Mouse (Mus musculus): ENCODE measurements around the gene B3gnt2.

Gene B3gnt2

DNA sequence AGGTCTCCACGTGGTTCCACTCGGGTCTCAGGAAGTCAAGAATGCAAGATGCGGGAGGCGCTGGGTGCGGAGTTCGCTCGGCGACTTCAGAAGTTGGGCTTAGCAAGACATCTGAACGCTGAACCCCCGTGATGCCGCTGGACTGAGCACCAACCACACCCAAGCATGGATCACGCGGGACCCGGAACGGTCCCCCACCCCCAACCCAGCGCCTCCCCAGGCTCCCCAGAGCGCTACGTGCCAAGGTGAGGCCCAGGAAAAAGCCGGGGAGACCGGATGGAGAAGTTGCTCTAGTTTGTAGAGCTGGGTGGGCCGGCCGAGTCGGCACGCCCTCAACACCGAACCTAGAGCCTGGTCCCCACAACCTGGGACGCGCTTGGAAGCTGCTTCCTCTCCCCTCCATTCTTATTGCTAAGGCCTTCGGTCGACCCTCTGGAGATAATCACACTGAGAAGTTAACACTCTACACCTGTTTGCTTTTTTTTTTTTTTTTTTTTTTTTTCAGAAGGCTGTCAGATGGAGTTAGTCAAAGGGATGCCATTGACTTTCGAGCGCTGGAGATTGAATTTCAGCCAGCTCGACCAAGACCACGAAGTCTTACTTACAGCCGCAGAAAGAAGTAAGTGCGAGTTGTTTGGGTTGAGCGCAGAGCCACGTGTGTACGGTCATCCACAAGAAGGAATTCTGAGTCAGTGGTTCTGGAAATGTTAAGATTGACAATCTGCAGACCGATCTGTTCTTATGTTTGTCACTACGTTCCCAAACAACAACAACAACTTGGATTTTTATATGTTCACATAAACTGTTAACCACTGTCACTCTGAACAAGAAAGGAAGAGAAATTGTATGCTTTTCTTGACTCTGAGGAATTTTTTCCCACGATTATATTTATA lies at the start of gene B3gnt2:
TSS of gene B3gnt2 (minus strand) at position 627 of the 893 bp plus-strand sequence.
- no peak for DNase-seq (ENCODE audit: low read depth, low spot score)

DNA sequence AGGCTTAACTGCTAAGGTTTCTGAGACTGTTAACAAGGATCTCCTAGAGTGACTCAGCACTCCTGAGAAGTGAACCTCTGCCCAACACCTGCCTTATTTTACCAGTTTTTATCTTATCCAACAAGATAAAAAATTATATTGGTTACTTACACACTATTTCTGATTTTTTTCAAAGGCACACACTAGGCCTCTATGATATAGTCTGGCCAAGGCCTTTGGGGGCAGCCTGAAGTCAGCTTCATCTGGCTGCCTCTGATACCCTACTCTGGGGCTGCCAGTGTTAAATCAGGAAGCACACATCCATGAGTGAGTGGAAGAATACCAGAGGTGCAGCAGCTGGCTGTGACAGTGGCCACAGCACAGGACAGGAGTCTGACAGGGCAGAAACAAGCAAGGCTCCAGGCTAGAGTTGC lies 45.7 kb upstream of the B3gnt2 start:
- DNase-seq (ENCODE audit: low read depth, low spot score) = no peak

DNA sequence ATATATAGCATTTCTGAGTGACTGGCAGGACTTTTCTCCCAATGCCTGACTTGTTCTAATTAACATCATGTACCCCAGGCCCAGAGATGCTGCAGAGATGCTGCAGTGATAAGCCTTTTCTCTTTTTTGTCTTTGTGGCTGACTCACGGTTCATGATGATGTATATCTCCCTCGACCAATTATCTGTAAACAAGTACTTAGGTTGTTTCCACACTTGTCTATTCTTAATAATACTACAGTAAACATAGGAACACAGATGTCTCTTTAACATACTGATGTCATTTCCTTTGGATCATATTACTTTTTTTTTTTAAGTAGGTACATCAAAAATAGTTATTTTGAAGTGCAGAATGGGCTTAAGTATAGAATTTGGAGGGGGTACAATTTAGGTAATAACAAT lies 42.2 kb upstream of the B3gnt2 start:
- DNase-seq (ENCODE audit: low read depth, low spot score) = no peak

DNA sequence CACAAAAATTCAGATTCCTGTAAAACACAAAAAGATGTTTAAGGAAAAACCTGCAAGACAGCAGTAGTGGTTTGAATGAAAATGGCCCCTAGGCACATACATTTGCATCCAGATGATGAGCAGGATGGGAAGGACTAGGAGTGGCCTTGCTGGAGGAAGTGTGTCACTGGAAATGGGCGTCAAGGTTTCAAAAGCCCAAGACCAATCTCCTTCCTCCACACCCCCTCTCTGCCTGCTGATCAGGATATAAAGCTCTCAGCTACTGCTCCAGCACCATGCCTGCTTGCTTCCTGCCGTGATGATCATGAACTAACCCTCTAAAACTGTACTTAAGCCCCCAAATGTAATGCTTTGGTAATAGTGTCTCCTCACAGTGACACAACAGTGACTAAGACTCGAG lies 39.3 kb upstream of the B3gnt2 start:
- no peak for DNase-seq (ENCODE audit: low read depth, low spot score)

DNA sequence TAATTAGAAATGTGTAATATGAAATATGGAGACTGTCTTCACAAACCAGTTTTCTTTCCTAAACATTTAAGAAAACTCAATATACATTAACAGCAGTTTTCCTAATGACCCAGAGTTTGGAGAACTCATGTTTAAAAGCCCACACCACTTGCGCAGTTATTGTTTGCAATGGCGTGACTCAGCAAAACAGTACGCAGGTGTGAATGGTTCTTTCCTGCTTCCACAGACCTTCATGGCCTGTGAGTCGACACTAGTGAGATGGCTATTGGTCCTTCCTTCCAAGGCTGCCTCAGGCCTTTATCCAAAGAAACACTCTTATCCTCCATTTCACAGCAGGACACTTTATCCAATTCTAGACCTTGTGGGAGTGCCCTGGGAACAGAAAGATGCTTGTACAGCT lies 36.9 kb upstream of the B3gnt2 start:
- DNase-seq (ENCODE audit: low read depth, low spot score) = no peak

DNA sequence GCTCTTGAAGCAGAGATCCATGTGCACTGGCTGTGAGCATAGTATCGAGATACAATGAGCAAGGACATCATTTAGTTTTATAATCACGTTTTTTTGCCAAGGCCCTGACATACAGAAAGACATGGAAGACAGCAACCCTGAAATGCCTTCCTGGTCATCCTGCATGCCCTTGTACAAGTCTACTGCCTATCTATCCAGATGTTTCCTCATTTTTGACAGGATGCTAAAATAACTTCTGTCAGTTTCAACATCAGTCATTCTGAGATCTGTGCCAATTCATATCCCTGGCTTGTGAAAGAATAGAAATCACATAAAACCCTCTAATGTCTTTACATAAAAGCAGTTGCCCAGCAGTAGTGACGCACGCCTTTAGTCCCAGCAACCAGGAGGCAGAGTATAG lies 36.4 kb upstream of the B3gnt2 start:
- DNase-seq (ENCODE audit: low read depth, low spot score) = no peak

DNA sequence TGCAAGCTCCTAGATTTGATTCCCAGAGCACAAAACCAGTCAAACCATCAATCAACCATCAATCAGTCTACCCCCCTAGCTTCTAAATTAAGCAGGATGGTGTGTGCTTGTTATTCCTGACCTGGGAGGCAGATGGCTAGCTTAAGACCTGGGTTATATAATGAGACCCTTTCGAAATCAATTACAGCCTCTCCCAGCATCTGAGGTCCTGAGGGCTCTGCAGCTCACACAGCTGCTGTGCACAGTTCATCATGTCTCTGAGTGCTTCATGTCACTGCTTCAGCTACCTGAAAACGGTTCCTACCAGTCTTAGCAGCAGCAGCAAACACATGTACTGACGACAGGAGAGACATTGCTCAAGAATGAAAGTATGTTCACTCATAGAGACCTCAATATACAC lies 32.3 kb upstream of the B3gnt2 start:
- DNase-seq (ENCODE audit: low read depth, low spot score) = no peak

DNA sequence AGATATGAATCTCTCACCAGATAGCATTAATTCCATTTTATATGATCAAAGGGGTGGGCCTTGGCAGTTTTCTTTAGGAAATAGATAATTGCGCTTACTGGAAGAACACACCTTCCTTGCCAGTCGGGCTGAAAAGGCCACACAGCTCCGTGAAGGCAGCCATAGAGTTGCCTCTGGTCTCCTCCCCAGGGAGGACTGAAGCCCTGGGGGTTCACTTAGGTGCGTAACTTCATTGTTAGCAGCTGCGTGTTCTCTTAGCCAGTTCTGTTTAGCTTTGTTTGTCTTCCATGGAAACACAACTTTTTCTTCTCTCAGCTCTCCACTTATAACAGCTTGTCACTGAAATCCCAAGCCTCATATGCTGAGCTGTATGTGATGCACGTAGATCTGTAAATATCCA lies 31.7 kb upstream of the B3gnt2 start:
- DNase-seq (ENCODE audit: low read depth, low spot score) = no peak

DNA sequence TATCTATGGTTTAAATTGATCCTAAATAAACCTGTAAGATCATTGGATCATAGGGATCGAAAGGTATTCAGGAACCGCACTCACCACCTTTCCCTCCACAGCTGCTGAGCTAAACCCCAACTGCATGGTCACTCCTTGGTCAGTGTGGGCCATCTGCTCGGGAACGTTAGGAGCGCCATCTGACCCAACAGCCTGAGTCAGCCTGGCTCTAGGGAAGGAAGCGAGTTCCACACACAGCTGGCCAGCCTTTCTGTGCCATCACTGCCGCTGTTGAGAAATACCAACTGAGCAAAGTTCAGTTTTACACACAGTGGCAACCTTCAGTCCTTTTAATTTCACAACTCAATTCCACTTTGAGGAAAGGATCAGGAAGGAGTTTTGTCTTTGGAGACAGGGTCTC lies 31.1 kb upstream of the B3gnt2 start:
- no peak for DNase-seq (ENCODE audit: low read depth, low spot score)

DNA sequence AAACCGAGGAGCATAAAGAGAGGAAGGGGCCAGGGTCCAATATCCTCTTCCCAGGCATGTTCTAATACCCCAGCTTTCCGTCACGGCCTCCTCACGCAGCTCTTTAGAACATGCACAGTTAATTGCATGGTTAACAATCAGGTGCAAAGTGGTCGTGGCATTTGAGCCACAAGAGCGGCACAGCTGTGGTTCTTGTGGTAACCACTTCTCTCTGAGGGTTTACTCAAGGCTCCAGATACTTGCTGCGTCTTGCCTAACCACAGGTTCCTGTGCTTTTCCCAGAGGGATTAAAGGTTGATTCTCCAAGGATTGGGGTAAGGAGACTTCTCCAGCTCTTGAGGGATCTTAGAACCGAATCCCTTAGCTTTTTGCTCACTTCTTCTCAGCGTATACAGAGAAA lies 30.5 kb upstream of the B3gnt2 start:
- DNase-seq (ENCODE audit: low read depth, low spot score) = no peak

DNA sequence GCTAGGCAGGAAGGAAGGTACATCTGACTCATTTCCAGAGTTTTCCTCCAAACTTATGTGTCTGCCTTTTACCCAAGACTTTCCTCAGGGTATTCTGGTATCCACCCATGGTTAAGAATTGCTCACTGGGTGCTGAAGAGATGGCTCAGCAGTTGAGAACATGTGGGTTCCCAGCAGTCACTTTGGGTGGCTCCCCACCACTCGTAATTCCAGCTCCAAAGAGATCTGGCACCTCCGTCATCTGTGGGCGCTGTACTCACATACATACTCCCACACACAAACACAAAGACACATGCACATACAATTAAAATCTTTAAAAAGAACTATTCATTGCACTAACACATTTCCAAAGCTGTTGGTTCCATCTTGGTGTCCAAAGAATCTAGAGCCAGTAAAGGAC lies 28.5 kb upstream of the B3gnt2 start:
- no peak for DNase-seq (ENCODE audit: low read depth, low spot score)

DNA sequence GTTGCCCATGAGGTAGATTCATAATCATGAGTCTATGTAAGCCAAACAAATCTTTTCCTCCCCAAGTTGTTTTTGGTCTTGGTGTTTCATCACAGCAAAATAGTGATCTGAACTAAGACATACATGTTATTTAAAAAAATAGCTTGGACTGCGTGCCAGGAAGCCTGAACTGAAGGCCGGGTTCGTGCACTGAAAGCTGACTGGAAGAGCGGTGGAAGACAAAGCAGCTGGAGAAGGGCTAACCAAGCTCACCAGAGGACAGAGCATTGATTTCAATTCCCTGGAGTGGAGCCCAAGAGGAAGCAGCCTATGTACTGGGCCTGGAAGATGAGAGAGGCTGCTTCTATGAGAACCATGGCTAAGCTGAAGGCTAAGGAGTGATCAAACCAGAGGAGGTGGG lies 26.2 kb upstream of the B3gnt2 start:
- no peak for DNase-seq (ENCODE audit: low read depth, low spot score)

DNA sequence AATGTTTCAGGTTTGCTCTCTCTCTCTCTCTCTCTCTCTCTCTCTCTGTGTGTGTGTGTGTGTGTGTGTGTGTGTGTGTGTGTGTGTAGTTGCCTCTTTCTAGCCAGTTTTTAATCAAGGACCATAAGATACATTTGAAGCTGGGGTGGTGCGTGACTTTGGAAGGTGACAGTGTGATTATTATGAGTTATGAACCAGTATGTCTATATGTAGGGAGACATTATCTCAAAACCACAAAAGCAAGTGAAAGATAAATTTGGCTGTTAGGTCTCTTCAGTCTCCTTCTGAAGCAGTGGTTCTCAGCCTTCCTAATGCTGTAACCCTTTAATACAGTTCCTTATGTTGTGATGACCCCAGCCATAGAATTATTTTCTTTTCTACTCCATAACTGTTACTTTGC lies 24.6 kb upstream of the B3gnt2 start:
- DNase-seq (ENCODE audit: low read depth, low spot score) = no peak

DNA sequence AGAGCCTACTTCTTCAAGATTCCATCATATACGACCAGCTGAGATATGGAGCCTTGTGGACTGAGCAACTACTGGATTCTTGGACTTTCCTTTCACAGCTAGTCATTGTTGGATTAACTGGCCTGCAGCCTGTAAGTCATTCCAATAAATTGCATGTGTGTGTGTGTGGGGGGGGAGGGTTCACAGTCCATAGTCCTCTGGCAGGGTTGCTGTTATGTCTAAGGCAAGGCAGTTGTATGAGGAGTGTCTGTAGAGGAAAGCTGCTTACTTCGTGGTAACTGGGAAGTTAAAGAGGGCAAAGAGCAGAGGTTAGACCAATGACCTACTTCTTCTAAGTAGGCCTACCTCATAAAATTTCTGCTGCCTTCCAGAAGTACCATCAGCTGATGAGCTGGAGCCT lies 22.9 kb upstream of the B3gnt2 start:
- DNase-seq (ENCODE audit: low read depth, low spot score) = no peak

DNA sequence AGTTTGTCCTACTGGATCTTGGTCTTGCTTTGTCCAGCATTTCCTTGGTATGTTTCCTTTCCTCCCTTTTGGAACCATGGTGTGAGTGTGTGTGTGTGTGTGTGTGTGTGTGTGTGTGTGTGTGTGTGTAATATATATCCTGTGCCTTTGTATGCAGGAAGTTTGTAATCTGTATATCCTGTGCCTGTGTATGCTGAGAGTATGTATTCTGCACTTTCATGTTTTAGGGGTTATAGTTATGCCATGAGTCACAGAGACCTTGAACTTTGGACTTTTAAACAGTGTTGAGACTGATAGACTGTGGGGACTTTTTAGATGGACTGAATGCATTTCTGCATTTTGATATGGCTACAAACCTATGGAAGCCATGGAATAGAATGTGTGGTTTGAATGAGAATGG lies 22.2 kb upstream of the B3gnt2 start:
- no peak for DNase-seq (ENCODE audit: low read depth, low spot score)

DNA sequence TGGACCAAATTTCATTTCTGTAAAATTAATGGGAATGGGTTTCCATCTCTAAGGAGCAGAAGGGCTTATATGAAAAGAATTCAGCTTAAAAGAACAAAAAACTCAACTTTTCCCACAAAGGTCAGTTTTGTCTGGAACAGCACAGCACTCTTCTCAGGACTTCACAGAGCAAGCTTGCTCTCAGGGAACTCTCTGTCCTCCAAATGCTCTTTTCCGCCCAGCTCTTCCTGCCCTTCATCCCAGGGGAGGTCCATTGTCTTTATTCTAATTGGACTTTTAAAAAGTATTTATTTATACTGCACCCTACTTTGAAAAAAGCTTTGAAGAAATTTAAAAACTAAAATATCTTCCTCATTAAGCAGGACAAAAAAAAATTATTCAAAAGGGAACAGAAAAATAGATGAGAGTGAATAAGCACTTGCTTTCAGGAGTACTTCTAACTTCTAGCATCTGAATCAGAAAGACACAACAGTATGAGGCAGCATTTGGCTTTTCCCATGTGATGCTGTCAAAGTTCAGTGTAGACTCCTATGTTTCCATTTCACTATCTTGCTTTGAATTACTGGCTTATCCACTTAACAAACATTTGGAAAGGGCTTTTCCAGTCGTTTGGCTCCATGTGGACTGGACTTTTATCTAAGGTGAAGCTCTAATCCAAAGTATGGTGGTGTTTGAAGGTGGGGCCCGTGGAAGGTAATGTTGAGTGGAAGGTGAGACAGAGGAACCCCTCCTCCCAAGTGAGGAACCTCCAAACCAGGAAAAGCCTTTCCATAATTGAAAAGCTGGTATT lies 19.8 kb upstream of the B3gnt2 start:
- no peak for DNase-seq (ENCODE audit: low read depth, low spot score)

DNA sequence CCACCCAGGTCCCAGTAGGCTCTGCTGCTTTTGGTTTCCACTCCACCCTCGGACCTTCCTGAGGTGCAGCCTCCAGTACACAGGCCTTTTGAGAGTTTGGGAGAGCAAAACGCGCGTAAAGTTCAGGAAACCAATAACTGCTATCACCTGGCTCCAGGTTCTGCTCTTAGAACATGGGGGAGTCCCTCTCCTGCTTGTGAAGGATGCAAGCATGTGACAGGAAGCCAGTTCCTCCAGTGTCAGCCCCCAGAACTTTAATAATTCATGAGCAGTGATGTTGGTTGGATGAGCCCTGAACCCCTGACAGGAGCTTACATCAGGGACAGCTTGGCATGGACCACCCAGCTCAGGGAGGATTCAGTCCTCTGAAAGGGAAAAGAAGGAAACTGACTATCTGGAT lies 18.9 kb upstream of the B3gnt2 start:
- no peak for DNase-seq (ENCODE audit: low read depth, low spot score)

DNA sequence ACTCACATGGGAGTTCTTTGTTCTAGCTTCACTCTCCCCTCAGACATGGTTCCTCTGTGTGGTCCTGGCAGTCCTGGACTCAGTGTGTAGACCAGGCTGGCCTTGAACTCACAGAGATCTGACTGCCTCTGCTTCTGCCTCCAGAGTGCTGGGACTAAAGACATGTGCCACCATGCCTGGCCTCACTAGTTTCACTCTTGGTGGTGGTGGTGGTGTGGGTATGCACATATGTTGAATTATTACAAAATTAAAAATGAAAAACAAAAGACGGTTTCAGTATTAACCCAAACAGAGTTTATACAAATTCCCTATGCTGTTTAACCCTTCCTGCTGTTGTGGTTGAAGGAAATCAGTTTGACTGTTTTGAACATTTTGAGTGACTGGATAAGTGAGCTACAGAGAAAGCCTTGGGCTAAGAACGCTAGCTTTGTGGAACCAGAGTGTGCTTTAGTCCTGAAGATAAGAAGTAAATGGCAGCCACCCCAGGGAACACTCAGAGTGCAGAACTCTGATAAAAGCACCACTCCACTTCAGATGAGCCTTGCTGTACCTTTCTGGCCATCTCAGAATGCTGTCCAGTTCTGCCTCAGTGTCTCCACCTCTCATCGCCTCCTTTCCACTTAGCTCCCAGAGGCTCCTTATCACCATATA lies 16.0 kb upstream of the B3gnt2 start:
- DNase-seq (ENCODE audit: low read depth, low spot score) = no peak

DNA sequence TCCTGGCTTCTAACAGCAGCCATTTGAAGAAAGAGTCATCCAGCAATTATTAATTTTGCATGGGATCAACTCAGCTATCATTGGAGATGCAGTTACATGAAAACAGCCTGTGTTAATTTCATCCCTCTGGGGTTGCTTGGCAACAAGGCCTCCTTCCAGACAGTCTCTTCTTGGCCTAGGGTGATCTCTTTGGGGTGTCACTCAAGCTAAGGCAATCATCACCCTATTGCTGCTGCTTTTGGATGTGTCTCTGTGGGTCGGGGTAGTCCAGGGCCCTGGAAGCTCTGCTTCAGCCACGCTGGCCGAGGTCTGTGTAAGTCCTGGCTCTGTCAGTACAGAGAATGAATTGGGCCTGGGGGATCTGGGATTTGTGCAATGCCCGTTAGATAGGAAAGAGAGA lies 14.5 kb upstream of the B3gnt2 start:
- DNase-seq (ENCODE audit: low read depth, low spot score) = no peak

DNA sequence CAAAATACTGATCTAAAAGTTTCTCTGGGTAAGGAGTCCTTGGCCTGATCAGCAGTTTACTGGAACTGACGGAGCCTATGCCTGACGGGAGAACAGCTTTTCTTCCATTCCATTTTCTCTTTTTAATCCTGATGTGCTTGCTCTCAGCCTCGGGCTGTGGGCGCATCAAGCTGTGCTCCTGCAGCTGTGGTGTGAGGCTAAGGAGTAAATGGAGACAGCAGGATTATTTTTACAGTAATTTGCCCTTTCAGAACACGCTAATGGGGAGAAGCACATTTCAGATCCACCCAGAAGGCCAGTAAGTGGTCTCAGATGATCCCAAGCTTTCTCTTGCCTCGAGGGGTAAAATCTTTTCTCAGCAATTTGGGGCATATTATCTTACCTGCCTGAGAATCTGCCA lies 14.0 kb upstream of the B3gnt2 start:
- DNase-seq (ENCODE audit: low read depth, low spot score) = no peak

DNA sequence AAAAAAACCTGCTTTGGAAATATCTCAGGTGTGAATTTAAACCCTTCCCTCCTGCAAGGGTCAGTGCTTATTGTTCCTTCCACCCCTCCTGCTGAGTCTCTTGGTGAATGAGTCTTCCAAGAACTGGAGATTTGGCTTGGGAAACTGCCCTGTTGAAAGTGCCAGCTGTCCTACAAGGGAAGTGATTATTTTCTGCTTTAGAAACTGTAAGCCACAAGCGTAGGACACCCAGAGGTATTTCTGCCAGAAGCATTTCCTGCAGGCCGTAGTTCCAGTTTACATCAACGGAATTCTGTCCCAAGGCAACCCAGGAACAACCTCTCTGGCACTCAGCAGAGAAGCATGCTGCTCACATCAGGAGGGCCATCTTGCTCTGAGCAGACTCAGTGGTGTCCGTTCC lies 12.6 kb upstream of the B3gnt2 start:
- DNase-seq (ENCODE audit: low read depth, low spot score) = no peak

DNA sequence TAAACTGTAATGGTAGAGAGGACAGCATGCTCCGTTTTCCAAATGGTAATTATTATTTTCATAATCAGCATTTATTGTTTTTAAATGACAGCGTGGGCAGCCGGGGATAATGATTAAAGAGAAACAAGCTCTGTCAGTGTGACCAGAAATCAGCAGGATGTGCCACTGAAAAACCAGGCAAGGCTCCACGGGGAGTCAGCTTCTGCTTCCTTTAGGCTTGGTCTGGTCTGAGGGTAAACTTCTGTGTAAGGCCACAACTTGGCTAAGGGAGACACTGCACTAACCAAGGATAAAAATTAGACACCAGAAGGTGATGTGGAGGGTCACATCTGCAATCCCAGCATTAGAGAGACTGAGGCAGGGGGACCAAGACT lies 11.5 kb upstream of the B3gnt2 start:
- DNase-seq (ENCODE audit: low read depth, low spot score) = no peak

Data from c-Kit-negative CD71-positive TER-119-positive erythroid progenitor cells, embryonic 14.5 days (primary cell).